Mouse (Mus musculus): ENCODE results near the gene Adat1. TPM values are rescaled to one million over a fixed set of nuclear protein-coding genes. Genes with fewer than 3 reads are reported as not detected.

Gene Adat1
- total RNA-seq (2012; rRNA removed) (6.4 and 8.3 TPM in 2 replicates), polyA plus RNA-seq (2012; ENCODE audit: insufficient read depth in 1 of 2, insufficient read length in 2 of 2, low read depth in 1 of 2, low replicate concordance in 2 of 2, missing spikeins in 1 of 2) (1 to 10 TPM in 1 of 2 experiments, not detected in 1; 9.3 TPM)

- H3K79me2 ChIP-seq (ENCODE audit: control insufficient read depth, insufficient read depth, low read length, poor library complexity), result peaks cover 8% of the 10 kb centered on the region
- peak within 1 kb of the TSS; percentile 17 for H3K27ac ChIP-seq (ENCODE audit: control insufficient read depth, low read depth, low read length)
- H3K4me3 ChIP-seq (ENCODE audit: control insufficient read depth in 1 of 2, insufficient read depth in 1 of 2, low read depth in 2 of 2, low read length in 2 of 2), result peak within 1 kb of the TSS; percentile 76 to 82
- H3K36me3 ChIP-seq (ENCODE audit: control insufficient read depth in 1 of 2, insufficient read depth in 2 of 2, low read length in 2 of 2), result peaks cover 5% of the 10 kb centered on the region in 2 experiments
- peak; percentile 93 for DNase-seq (ENCODE audit: low read depth, low spot score)
- H3K4me1 ChIP-seq (ENCODE audit: control insufficient read depth in 1 of 2, insufficient read depth in 2 of 2, low read length in 2 of 2), result 0 out of 4 replicates have a peak, but pooled peaks cover 2 to 4% of the 10 kb centered on the region in 2 experiments
- no peaks in the 10 kb centered on the region for H3K9me3 ChIP-seq (replicated peaks; ENCODE audit: insufficient read depth, low read length)
- peak within 1 kb of the TSS; percentile 83 for H3K9ac ChIP-seq (ENCODE audit: control insufficient read depth, low read depth, low read length, poor library complexity, severe bottlenecking)
- no peaks in the 10 kb centered on the region for H3K27me3 ChIP-seq (ENCODE audit: control insufficient read depth in 1 of 2, insufficient read depth in 2 of 2, low read length in 2 of 2)
- TF ChIP-seq MYC (IDR thresholded peaks at IDR 0.05; ENCODE audit: low read depth, low read length) (peak; percentile 95), SMC3 (IDR thresholded peaks at IDR 0.05; ENCODE audit: low read depth, low read length) (no peak), MYB (IDR thresholded peaks at IDR 0.05; ENCODE audit: low read depth, low read length) (no peak), MAX (IDR thresholded peaks at IDR 0.05; ENCODE audit: low read length) (peak; percentile 93), POLR2AphosphoS2 (IDR thresholded peaks at IDR 0.05; ENCODE audit: low read length) (peak; percentile 92), BHLHE40 (IDR thresholded peaks at IDR 0.05; ENCODE audit: borderline replicate concordance, low read depth, low read length) (no peak), GABPA (IDR thresholded peaks at IDR 0.05; ENCODE audit: low read depth, low read length) (no peak), ZNF384 (IDR thresholded peaks at IDR 0.05; ENCODE audit: low read depth, low read length) (peak; percentile 79), USF1 (IDR thresholded peaks at IDR 0.05; ENCODE audit: low read depth, low read length) (no peak), POLR2A (IDR thresholded peaks at IDR 0.05; ENCODE audit: control insufficient read depth in 1 of 2, insufficient read depth in 1 of 2, low read depth in 1 of 2, low read length in 2 of 2, poor library complexity in 1 of 2) (peak; percentile 84 to 90), JUND (IDR thresholded peaks at IDR 0.05; ENCODE audit: low read depth, low read length) (no peak), CHD2 (IDR thresholded peaks at IDR 0.05; ENCODE audit: low read length) (no peak), NRF1 (IDR thresholded peaks at IDR 0.05; ENCODE audit: insufficient read depth, low read depth, low read length, poor library complexity, severe bottlenecking) (0 out of 2 replicates have a peak, but pooled peaks have one; percentile 42), SIN3A (IDR thresholded peaks at IDR 0.05; ENCODE audit: low read length) (peak; percentile 93), TBP (IDR thresholded peaks at IDR 0.05; ENCODE audit: low read depth, low read length) (peak; percentile 84), ETS1 (IDR thresholded peaks at IDR 0.05; ENCODE audit: low read depth, low read length) (no peak), CTCF (IDR thresholded peaks at IDR 0.05 in 2 of 3, conservative IDR thresholded peaks at IDR 0.05 in 1 of 3; ENCODE audit: control insufficient read depth in 1 of 3, insufficient read depth in 1 of 3, low read depth in 2 of 3, low read length in 3 of 3, poor library complexity in 1 of 3, severe bottlenecking in 1 of 3) (no peak), GATA1 (IDR thresholded peaks at IDR 0.05; ENCODE audit: low read depth, low read length) (no peak), MEF2A (IDR thresholded peaks at IDR 0.05; ENCODE audit: extremely low read depth, insufficient replicate concordance, low read depth, low read length, poor library complexity, severe bottlenecking) (no peak), POLR2AphosphoS5 (IDR thresholded peaks at IDR 0.05; ENCODE audit: borderline replicate concordance, low read depth, low read length) (no peak), E2F4 (IDR thresholded peaks at IDR 0.05; ENCODE audit: borderline replicate concordance, low read depth, low read length) (no peak), KAT2A (conservative IDR thresholded peaks at IDR 0.05; ENCODE audit: low read depth, low read length) (peak; percentile 89), CHD1 (IDR thresholded peaks at IDR 0.05; ENCODE audit: low read depth, low read length) (no peak), TAL1 (IDR thresholded peaks at IDR 0.05; ENCODE audit: low read length) (no peak), MAZ (IDR thresholded peaks at IDR 0.05; ENCODE audit: low read depth, low read length) (no peak; the same call in 1 of the 2 replicates), MAFK (IDR thresholded peaks at IDR 0.05; ENCODE audit: borderline replicate concordance, low read depth, low read length) (no peak), ZKSCAN1 (IDR thresholded peaks at IDR 0.05; ENCODE audit: low read depth, low read length) (no peak), EP300 (IDR thresholded peaks at IDR 0.05; ENCODE audit: low read depth in 1 of 2, low read length in 2 of 2) (no peak), RAD21 (IDR thresholded peaks at IDR 0.05; ENCODE audit: low read depth, low read length) (no peak), TCF12 (IDR thresholded peaks at IDR 0.05; ENCODE audit: low read depth, low read length) (peak; percentile 67; the same call in 1 of the 2 replicates), ELF1 (IDR thresholded peaks at IDR 0.05; ENCODE audit: low read depth, low read length) (peak; percentile 77), USF2 (IDR thresholded peaks at IDR 0.05; ENCODE audit: borderline replicate concordance in 1 of 2, insufficient read depth in 1 of 2, low read depth in 1 of 2, low read length in 2 of 2) (no peak), ZMIZ1 (IDR thresholded peaks at IDR 0.05; ENCODE audit: low read depth, low read length) (no peak), UBTF (IDR thresholded peaks at IDR 0.05; ENCODE audit: borderline replicate concordance, insufficient read depth, low read depth, low read length) (no peak), HCFC1 (IDR thresholded peaks at IDR 0.05; ENCODE audit: low read depth, low read length) (peak; percentile 99), NELFE (IDR thresholded peaks at IDR 0.05; ENCODE audit: low read depth, low read length) (peak; percentile 84)
Observed at GRCm38 (mm10) chr8:111992013-111992702, at the start of gene Adat1. TSS of gene Adat1 (minus strand) at chr8:111992302.
